Mouse (Mus musculus): Measurements from ENCODE around the gene Ms4a2.

Gene Ms4a2

GRCm38 (mm10) chr19:11589205-11589604 lies 34.3 kb downstream of the Ms4a2 start:
- no peak for DNase-seq (ENCODE audit: low read depth)

DNA sequence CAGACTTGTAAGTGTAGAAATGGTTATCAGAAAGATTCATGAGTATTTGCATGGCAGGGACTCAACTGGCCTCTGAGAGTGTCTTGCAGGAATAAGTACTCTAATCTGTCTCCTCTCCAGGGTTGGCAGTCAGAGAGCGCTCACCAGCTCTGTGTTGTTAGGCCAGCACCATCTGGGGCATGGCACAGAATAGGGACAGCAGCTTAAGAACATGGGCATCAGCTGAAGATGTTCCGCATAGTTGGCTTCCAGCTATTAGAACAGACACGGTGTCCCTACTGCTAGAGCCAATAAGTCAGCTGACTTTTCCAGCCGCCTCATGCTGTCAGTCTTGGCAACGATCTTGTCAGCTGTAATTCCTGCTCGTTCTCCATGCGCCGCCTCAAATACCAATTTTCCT lies 48.6 kb downstream of the Ms4a2 start:
- DNase-seq (ENCODE audit: low read depth), result no peak
